In genomic region chr16:76108464-76108863, GRCm38 (mm10) we compare ENCODE assay signal across 27 mouse cellular contexts.
A peak's percentile ranks its signal among the peaks of the same experiment; 100 is the strongest.
DNase-seq lines count a peak whose midpoint lies in the region; ATAC-seq and TF ChIP-seq lines count a peak whose summit lies in the region.
"Had no signal": no experiment of that assay in that cellular context is flagged by ENCODE, and none has a peak within 500 bp of the region (broad histone marks: within the 10 kb centered on the region; RNA-seq: fewer than 3 reads in every experiment).

No protein-coding gene starts in this region.

- TF ChIP-seq CTCF in forebrain, postnatal 0 days (IDR thresholded peaks at IDR 0.05; ENCODE audit: low read depth): no peak

- no peaks in the 10 kb centered on the region for H3K36me3 ChIP-seq in forebrain, embryonic 13.5 days (ENCODE audit: poor library complexity, severe bottlenecking)
- no peaks in the 10 kb centered on the region for H3K36me3 ChIP-seq in forebrain, embryonic 10.5 days (replicated peaks)
- H3K36me3 ChIP-seq in forebrain, embryonic 15.5 days: no peaks in the 10 kb centered on the region
- H3K36me3 ChIP-seq in forebrain, embryonic 11.5 days (ENCODE audit: control insufficient read depth, insufficient read depth, low read length): no peaks in the 10 kb centered on the region
- no peaks in the 10 kb centered on the region for H3K36me3 ChIP-seq in lung, embryonic 16.5 days (ENCODE audit: control insufficient read depth, insufficient read depth, low read length)
- no peaks in the 10 kb centered on the region for H3K36me3 ChIP-seq in forebrain, postnatal 0 days (ENCODE audit: insufficient read depth)
- H3K36me3 ChIP-seq: embryonic facial prominence, embryonic 13.5 days; embryonic facial prominence, embryonic 15.5 days; G1E had no signal

- 84% methylated on average over 2 of the region's 2 CpGs for WGBS in forebrain, embryonic 13.5 days
- WGBS in forebrain, embryonic 10.5 days: 95% methylated on average over 2 of the region's 2 CpGs
- WGBS in forebrain, embryonic 15.5 days: 59% methylated on average over 2 of the region's 2 CpGs
- 95% methylated on average over 2 of the region's 2 CpGs for WGBS in forebrain, embryonic 11.5 days
- 65% methylated on average over 2 of the region's 2 CpGs for WGBS in lung, embryonic 16.5 days
- WGBS in forebrain, postnatal 0 days: 48% methylated on average over 2 of the region's 2 CpGs

- H3K9me3 ChIP-seq in forebrain, embryonic 13.5 days (replicated peaks): no peaks in the 10 kb centered on the region
- H3K9me3 ChIP-seq in forebrain, embryonic 10.5 days: no peaks in the 10 kb centered on the region
- no peaks in the 10 kb centered on the region for H3K9me3 ChIP-seq in forebrain, embryonic 15.5 days
- no peaks in the 10 kb centered on the region for H3K9me3 ChIP-seq in forebrain, embryonic 11.5 days (ENCODE audit: control insufficient read depth, low read length)
- H3K9me3 ChIP-seq in lung, embryonic 16.5 days (ENCODE audit: control insufficient read depth, low read length): no peaks in the 10 kb centered on the region
- no peaks in the 10 kb centered on the region for H3K9me3 ChIP-seq in forebrain, postnatal 0 days (ENCODE audit: low read length)
- H3K9me3 ChIP-seq: embryonic facial prominence, embryonic 13.5 days; embryonic facial prominence, embryonic 15.5 days; G1E had no signal

- H3K4me3 ChIP-seq in forebrain, embryonic 13.5 days: no peak overlapping the region
- H3K4me3 ChIP-seq in forebrain, embryonic 10.5 days: no peak overlapping the region
- no peak overlapping the region for H3K4me3 ChIP-seq in forebrain, embryonic 15.5 days
- H3K4me3 ChIP-seq in forebrain, embryonic 11.5 days (ENCODE audit: low read depth, low read length): no peak overlapping the region
- no peak overlapping the region for H3K4me3 ChIP-seq in lung, embryonic 16.5 days (ENCODE audit: low read length)
- no peak overlapping the region for H3K4me3 ChIP-seq in forebrain, postnatal 0 days (ENCODE audit: low read depth, low read length)
- H3K4me3 ChIP-seq: embryonic facial prominence, embryonic 13.5 days; embryonic facial prominence, embryonic 15.5 days; erythroblast, embryonic 14.5 days had no signal

- no peak overlapping the region for H3K4me2 ChIP-seq in forebrain, embryonic 13.5 days
- H3K4me2 ChIP-seq in forebrain, embryonic 15.5 days (replicated peaks): no peak overlapping the region
- no peak overlapping the region for H3K4me2 ChIP-seq in forebrain, embryonic 11.5 days (ENCODE audit: low read depth, low read length, severe bottlenecking)
- H3K4me2 ChIP-seq in lung, embryonic 16.5 days (ENCODE audit: low read depth, low read length): no peak overlapping the region
- H3K4me2 ChIP-seq in forebrain, postnatal 0 days (ENCODE audit: low read depth): no peak overlapping the region
- H3K4me2 ChIP-seq: embryonic facial prominence, embryonic 13.5 days; embryonic facial prominence, embryonic 15.5 days had no signal

- no peak for DNase-seq in forebrain, embryonic 10.5 days (ENCODE audit: extremely low spot score, low spot score)
- DNase-seq in forebrain, embryonic 11.5 days (ENCODE audit: low spot score): no peak
- no peak for DNase-seq in lung, postnatal 14 days
- peak; percentile 21 for DNase-seq in forebrain, postnatal 0 days
- DNase-seq in urinary bladder, postnatal 36 days (ENCODE audit: low spot score in 2 of 2): no peak
- DNase-seq: adrenal gland, adult 8-10 months; adrenal gland, postnatal 14 days; adrenal gland, postnatal 36 days; B cell, adult 2 months; cerebellum, adult 11 months; cerebellum, adult 18-20 months; cerebellum, adult 8-10 months; cerebellum, adult 9-11 months; cerebellum, postnatal 14 days; cerebellum, postnatal 36 days; embryo, embryonic 11 days had no signal

- no peaks in the 10 kb centered on the region for H3K4me1 ChIP-seq in forebrain, embryonic 13.5 days
- H3K4me1 ChIP-seq in forebrain, embryonic 10.5 days: no peaks in the 10 kb centered on the region
- no peaks in the 10 kb centered on the region for H3K4me1 ChIP-seq in forebrain, embryonic 15.5 days
- H3K4me1 ChIP-seq in forebrain, embryonic 11.5 days (replicated peaks; ENCODE audit: control insufficient read depth, insufficient read depth, low read length): no peaks in the 10 kb centered on the region
- peaks cover 6% of the 10 kb centered on the region for H3K4me1 ChIP-seq in lung, embryonic 16.5 days (replicated peaks; ENCODE audit: control insufficient read depth, insufficient read depth, low read length)
- no peaks in the 10 kb centered on the region for H3K4me1 ChIP-seq in forebrain, postnatal 0 days (ENCODE audit: insufficient read depth)
- H3K4me1 ChIP-seq: embryonic facial prominence, embryonic 13.5 days; embryonic facial prominence, embryonic 15.5 days had no signal

- ATAC-seq in forebrain, embryonic 13.5 days: peak; percentile 50; the same call in 1 of the 2 replicates
- peak; percentile 41; the same call in 1 of the 2 replicates for ATAC-seq in forebrain, embryonic 15.5 days (replicated peaks)
- ATAC-seq in forebrain, embryonic 11.5 days (replicated peaks; ENCODE audit: low FRiP score): no peak
- ATAC-seq in lung, embryonic 16.5 days (ENCODE audit: low read depth): peak; percentile 7; the same call in 1 of the 2 replicates
- ATAC-seq in forebrain, postnatal 0 days: peak; percentile 60
- ATAC-seq: activated CD4-positive, CD25-positive, alpha-beta regulatory T cell, adult 4 months; CD4-positive, CD25-positive, alpha-beta regulatory T cell, adult 4 months; Patski had no signal

- no peaks in the 10 kb centered on the region for H3K27me3 ChIP-seq in forebrain, embryonic 13.5 days
- H3K27me3 ChIP-seq in forebrain, embryonic 10.5 days (ENCODE audit: poor library complexity, severe bottlenecking): no peaks in the 10 kb centered on the region
- H3K27me3 ChIP-seq in forebrain, embryonic 15.5 days: no peaks in the 10 kb centered on the region
- H3K27me3 ChIP-seq in forebrain, embryonic 11.5 days (ENCODE audit: control insufficient read depth, insufficient read depth, low read length): no peaks in the 10 kb centered on the region
- H3K27me3 ChIP-seq in lung, embryonic 16.5 days (ENCODE audit: control insufficient read depth, insufficient read depth, low read depth, low read length): no peaks in the 10 kb centered on the region
- no peaks in the 10 kb centered on the region for H3K27me3 ChIP-seq in forebrain, postnatal 0 days (ENCODE audit: insufficient read depth, low read length)
- H3K27me3 ChIP-seq: CH12.LX; embryonic facial prominence, embryonic 13.5 days; embryonic facial prominence, embryonic 15.5 days had no signal

- no peak overlapping the region for H3K9ac ChIP-seq in forebrain, embryonic 13.5 days
- H3K9ac ChIP-seq in forebrain, embryonic 15.5 days (replicated peaks): no peak overlapping the region
- H3K9ac ChIP-seq in forebrain, embryonic 11.5 days (ENCODE audit: low read length): no peak overlapping the region
- H3K9ac ChIP-seq in lung, embryonic 16.5 days (ENCODE audit: low read length): no peak overlapping the region
- H3K9ac ChIP-seq in forebrain, postnatal 0 days: no peak overlapping the region
- H3K9ac ChIP-seq: embryonic facial prominence, embryonic 13.5 days; embryonic facial prominence, embryonic 15.5 days had no signal

- no peak overlapping the region for H3K27ac ChIP-seq in forebrain, embryonic 13.5 days
- H3K27ac ChIP-seq in forebrain, embryonic 10.5 days: no peak overlapping the region
- H3K27ac ChIP-seq in forebrain, embryonic 15.5 days (replicated peaks): no peak overlapping the region
- H3K27ac ChIP-seq in forebrain, embryonic 11.5 days (ENCODE audit: low read depth, low read length): no peak overlapping the region
- no peak overlapping the region for H3K27ac ChIP-seq in lung, embryonic 16.5 days (ENCODE audit: low read length)
- no peak overlapping the region for H3K27ac ChIP-seq in forebrain, postnatal 0 days (ENCODE audit: low read depth, low read length)
- H3K27ac ChIP-seq: embryonic facial prominence, embryonic 13.5 days; embryonic facial prominence, embryonic 15.5 days had no signal
